Mouse (Mus musculus) hindbrain, embryonic 10.5 days (tissue): ENCODE results near the gene Rpl18a. TPM values are rescaled to one million over a fixed set of nuclear protein-coding genes. Genes with fewer than 3 reads are reported as not detected.

Experiments used
- DNase-seq: peaks from one replicate; pipeline ENCODE4 v3.0.0-alpha.2; 2017; ENCODE audit warnings: low spot score
- H3K27ac ChIP-seq: fragments of 300-500 bp; sonication (generic); 2 replicates; pipeline ENCODE4 v1.5.1; 2016; ENCODE audit warnings: mild to moderate bottlenecking, moderate library complexity
- H3K27me3 ChIP-seq: fragments of 300-500 bp; sonication (generic); 2 replicates; pipeline ENCODE4 v1.6.1; 2016; ENCODE audit warnings: mild to moderate bottlenecking; ENCODE audit not compliant: poor library complexity, insufficient read depth, severe bottlenecking
- H3K36me3 ChIP-seq: fragments of 300-500 bp; sonication (generic); 2 replicates; pipeline ENCODE4 v1.6.1; 2016; ENCODE audit warnings: mild to moderate bottlenecking, moderate library complexity
- H3K4me1 ChIP-seq: fragments of 300-500 bp; sonication (generic); replicated peaks from 2 replicates; pipeline ENCODE4 v1.6.1; 2016; ENCODE audit warnings: mild to moderate bottlenecking
- H3K4me3 ChIP-seq: fragments of 300-500 bp; sonication (generic); 2 replicates; pipeline ENCODE4 v1.5.1; 2016; ENCODE audit warnings: mild to moderate bottlenecking, moderate library complexity
- H3K9me3 ChIP-seq: fragments of 300-500 bp; sonication (generic); 2 replicates; pipeline ENCODE4 v1.6.1; 2016; ENCODE audit warnings: mild to moderate bottlenecking, moderate library complexity
- WGBS: fragments of 180-500 bp; shearing (Covaris S2); methylation state at CpG from one replicate; pipeline ENCODE4 v1.1.7; 2016; 5-methylcytosine and 5-hydroxymethylcytosine counted together
- polyA plus RNA-seq: library from polyadenylated mRNA; unstranded; fragments of >200 nt; fragmentation: Nextera tagmentation; extraction: Ambion mirVana; gene quantifications from 2 replicates; pipeline ENCODE4 v1.2.1, GENCODE M21; 2016

Gene Rpl18a
- polyA plus RNA-seq: 3,443 and 3,791 TPM in 2 replicates

DNA sequence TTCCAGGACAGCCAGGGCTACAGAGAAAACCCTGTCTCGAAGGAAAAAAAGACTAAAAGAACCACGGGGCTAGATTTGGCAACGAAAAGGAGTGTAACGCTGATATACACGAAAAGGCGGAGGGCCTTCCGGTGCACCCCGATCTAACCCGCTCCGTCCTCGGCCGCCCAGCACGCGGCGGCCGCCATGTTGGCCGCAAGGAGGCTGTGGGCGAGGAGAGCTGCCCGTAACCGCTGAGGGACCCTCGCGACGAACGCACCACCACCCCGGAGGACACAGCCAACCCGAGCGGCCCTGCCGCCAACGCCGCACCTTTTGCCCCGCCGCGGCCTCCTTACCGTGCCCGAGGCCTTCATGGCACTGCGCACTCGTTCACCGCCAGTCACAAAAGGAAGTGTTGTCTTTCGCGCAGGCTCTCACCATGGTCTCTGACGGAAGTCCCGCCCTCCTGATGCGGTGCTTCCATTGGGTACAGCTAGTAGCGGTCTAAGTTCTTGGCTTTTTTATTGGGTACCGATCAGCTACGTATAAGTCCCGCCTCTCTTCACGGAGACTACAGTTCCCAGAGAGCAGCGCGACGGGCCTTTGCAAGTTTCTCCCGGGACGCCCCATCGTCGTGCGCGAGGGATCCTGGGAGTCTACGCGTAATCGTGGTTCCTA lies at the start of gene Rpl18a:
Gene Rpl18a, minus strand, starts transcription at position 392 of the 660 bp plus-strand sequence.
- Histone ChIP-seq H3K27me3 (peaks cover 32% of the 10 kb centered on the region), H3K4me3 (peak within 1 kb of the TSS; percentile 71), H3K4me1 (peaks cover 41% of the 10 kb centered on the region), H3K36me3 (peaks cover 38% of the 10 kb centered on the region), H3K27ac (peak within 1 kb of the TSS; percentile 95), H3K9me3 (no peaks in the 10 kb centered on the region)
- peak; percentile 97 for DNase-seq
- WGBS: under 1% methylated on average over 60 of the region's 60 CpGs

DNA sequence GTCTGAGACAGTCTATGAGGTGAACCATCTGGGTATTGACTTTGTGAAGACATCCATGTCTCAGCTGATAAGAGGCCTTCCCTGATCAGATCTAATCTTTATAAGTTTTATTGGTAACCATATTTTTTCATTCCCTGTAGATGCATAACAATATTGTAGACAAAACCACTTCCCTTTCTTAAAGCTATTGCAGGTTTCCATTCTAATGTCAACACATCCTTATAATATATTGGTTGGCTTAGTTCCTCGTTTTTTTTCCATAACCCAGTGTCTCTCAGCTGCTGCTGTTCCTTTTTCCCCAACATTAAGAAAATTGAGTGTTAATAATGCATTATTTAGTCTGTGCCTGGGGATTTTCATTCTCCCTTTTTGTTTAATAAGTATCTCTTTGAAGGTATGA lies 46.0 kb upstream of the Rpl18a start:
- DNase-seq: no peak
- WGBS: 43% methylated on average over 1 of the region's 1 CpGs
- no peak overlapping the region for H3K27ac ChIP-seq
- H3K4me3 ChIP-seq: no peak overlapping the region
- H3K36me3 ChIP-seq: no peaks in the 10 kb centered on the region
- no peaks in the 10 kb centered on the region for H3K9me3 ChIP-seq
- no peaks in the 10 kb centered on the region for H3K4me1 ChIP-seq
- H3K27me3 ChIP-seq: no peaks in the 10 kb centered on the region

- H3K9me3 ChIP-seq: no peaks in the 10 kb centered on the region
- 67% methylated on average over 2 of the region's 2 CpGs for WGBS
- no peak for DNase-seq
Observed at GRCm38 (mm10) chr8:70941478-70941877, 44.3 kb upstream of the Rpl18a start.

GRCm38 (mm10) chr8:70937200-70937599 lies 40.0 kb upstream of the Rpl18a start:
- H3K36me3 ChIP-seq: peaks cover 5% of the 10 kb centered on the region; the same call in 1 of the 2 replicates
- no peaks in the 10 kb centered on the region for H3K27me3 ChIP-seq
- H3K4me1 ChIP-seq: no peaks in the 10 kb centered on the region
- H3K27ac ChIP-seq: no peak overlapping the region
- WGBS: 80% methylated on average over 6 of the region's 6 CpGs
- H3K9me3 ChIP-seq: no peaks in the 10 kb centered on the region
- no peak overlapping the region for H3K4me3 ChIP-seq
- no peak for DNase-seq

More at GRCm38 (mm10) chr8:70941478-70941877, 44.3 kb upstream of the Rpl18a start:
- no peaks in the 10 kb centered on the region for H3K36me3 ChIP-seq
- H3K4me3 ChIP-seq: no peak overlapping the region
- H3K27me3 ChIP-seq: no peaks in the 10 kb centered on the region
- H3K27ac ChIP-seq: no peak overlapping the region
- no peaks in the 10 kb centered on the region for H3K4me1 ChIP-seq

DNA sequence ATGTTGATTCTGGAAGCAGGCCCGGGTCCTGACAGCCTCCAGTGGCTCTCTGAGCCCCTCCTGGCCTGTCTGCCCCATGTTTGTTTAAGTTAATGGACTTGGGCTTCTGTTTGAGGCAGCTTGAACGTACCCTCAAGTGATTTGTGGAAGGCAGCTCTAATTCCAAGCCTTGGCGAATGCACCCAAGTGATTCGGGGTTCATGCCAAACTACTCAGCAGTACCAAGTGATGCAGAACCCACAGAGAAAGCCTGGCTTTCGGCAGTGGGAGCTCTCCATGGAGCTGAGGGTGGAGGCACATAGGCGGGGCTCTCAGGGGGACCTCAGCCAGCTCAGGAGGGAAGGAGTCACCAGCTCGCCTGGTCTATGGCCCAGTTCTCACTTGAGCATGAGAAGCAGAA lies 37.6 kb upstream of the Rpl18a start:
- 74% methylated on average over 7 of the region's 7 CpGs for WGBS
- Histone ChIP-seq H3K27me3 (no peaks in the 10 kb centered on the region), H3K27ac (no peak overlapping the region), H3K36me3 (peaks cover 7% of the 10 kb centered on the region; the same call in 1 of the 2 replicates), H3K4me1 (no peaks in the 10 kb centered on the region), H3K4me3 (no peak overlapping the region), H3K9me3 (no peaks in the 10 kb centered on the region)
- no peak for DNase-seq

- 91% methylated on average over 4 of the region's 4 CpGs for WGBS
- DNase-seq: no peak
- no peaks in the 10 kb centered on the region for H3K4me1 ChIP-seq
Observed at GRCm38 (mm10) chr8:70933036-70933435, 35.8 kb upstream of the Rpl18a start.

DNA sequence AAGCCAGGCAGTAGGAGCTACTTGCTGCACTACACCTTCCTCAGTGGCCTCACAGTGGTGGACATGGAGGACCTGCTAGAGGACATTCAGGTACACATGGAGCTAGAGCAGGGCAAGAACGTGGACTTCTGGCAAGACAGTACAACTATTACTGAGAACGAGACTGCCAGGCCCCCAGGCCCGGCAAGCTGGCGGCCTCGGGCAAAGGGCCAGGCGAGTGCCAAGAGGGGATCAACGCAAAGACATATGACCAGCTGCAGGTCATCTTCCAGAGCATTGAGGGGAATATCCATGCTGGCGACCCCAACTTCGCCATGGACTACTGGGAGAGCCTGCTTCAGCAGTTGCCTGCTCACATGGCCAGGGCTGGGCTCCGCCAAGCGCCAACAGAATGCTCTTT lies 34.5 kb upstream of the Rpl18a start:
- H3K4me3 ChIP-seq: no peak overlapping the region
- no peaks in the 10 kb centered on the region for H3K27me3 ChIP-seq
- no peaks in the 10 kb centered on the region for H3K4me1 ChIP-seq
- H3K9me3 ChIP-seq: no peaks in the 10 kb centered on the region
- peaks cover 7% of the 10 kb centered on the region for H3K36me3 ChIP-seq
- no peak overlapping the region for H3K27ac ChIP-seq
- no peak for DNase-seq
- 96% methylated on average over 11 of the region's 11 CpGs for WGBS

More at GRCm38 (mm10) chr8:70933036-70933435, 35.8 kb upstream of the Rpl18a start:
- Histone ChIP-seq H3K9me3 (no peaks in the 10 kb centered on the region), H3K27ac (no peak overlapping the region), H3K4me3 (no peak overlapping the region), H3K36me3 (peaks cover 7% of the 10 kb centered on the region; the same call in 1 of the 2 replicates), H3K27me3 (no peaks in the 10 kb centered on the region)

- WGBS: 89% methylated on average over 5 of the region's 5 CpGs
- DNase-seq: no peak
Observed at GRCm38 (mm10) chr8:70928778-70929322, 31.6 kb upstream of the Rpl18a start.

DNA sequence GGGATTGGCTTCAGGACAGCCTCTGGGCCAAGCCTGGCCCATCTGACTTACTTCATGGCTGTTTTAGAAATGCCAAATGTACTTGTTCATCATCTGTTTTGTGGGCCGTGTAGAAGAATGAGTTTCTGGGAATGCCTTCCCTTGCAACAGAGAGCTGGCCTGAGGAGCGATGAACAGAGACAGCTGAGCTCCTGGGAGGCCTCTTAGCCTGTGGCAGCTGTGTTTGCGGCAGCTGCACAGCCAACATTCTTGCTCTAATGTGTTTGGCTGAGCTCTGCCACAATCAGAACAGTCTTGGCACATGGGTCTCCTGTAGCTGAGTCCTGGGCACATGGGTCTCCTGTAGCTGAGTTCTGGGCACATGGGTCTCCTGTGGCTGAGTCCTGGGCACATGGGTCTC lies 30.9 kb upstream of the Rpl18a start:
- Histone ChIP-seq H3K9me3 (no peaks in the 10 kb centered on the region), H3K36me3 (peaks cover 14% of the 10 kb centered on the region), H3K4me1 (no peaks in the 10 kb centered on the region), H3K4me3 (no peak overlapping the region), H3K27ac (no peak overlapping the region), H3K27me3 (no peaks in the 10 kb centered on the region)
- no peak for DNase-seq
- WGBS: 94% methylated on average over 3 of the region's 3 CpGs

More at GRCm38 (mm10) chr8:70928778-70929322, 31.6 kb upstream of the Rpl18a start:
- Histone ChIP-seq H3K27ac (no peak overlapping the region), H3K4me3 (no peak overlapping the region), H3K9me3 (no peaks in the 10 kb centered on the region), H3K4me1 (no peaks in the 10 kb centered on the region), H3K36me3 (peaks cover 10% of the 10 kb centered on the region), H3K27me3 (no peaks in the 10 kb centered on the region)

- H3K4me1 ChIP-seq: no peaks in the 10 kb centered on the region
- no peak overlapping the region for H3K27ac ChIP-seq
- no peaks in the 10 kb centered on the region for H3K27me3 ChIP-seq
- H3K36me3 ChIP-seq: peaks cover 14% of the 10 kb centered on the region
- H3K9me3 ChIP-seq: no peaks in the 10 kb centered on the region
- H3K4me3 ChIP-seq: no peak overlapping the region
- no peak for DNase-seq
- WGBS: 91% methylated on average over 5 of the region's 5 CpGs
Observed at GRCm38 (mm10) chr8:70926396-70926795, 29.2 kb upstream of the Rpl18a start.

- WGBS: 88% methylated on average over 4 of the region's 4 CpGs
Observed at GRCm38 (mm10) chr8:70925754-70926153, 28.5 kb upstream of the Rpl18a start.

GRCm38 (mm10) chr8:70924151-70924550 lies 26.9 kb upstream of the Rpl18a start:
- 92% methylated on average over 4 of the region's 4 CpGs for WGBS

More at GRCm38 (mm10) chr8:70925754-70926153, 28.5 kb upstream of the Rpl18a start:
- Histone ChIP-seq H3K27ac (no peak overlapping the region), H3K4me3 (no peak overlapping the region), H3K27me3 (no peaks in the 10 kb centered on the region), H3K36me3 (peaks cover 21% of the 10 kb centered on the region), H3K4me1 (no peaks in the 10 kb centered on the region), H3K9me3 (no peaks in the 10 kb centered on the region)
- DNase-seq: no peak

More at GRCm38 (mm10) chr8:70924151-70924550, 26.9 kb upstream of the Rpl18a start:
- Histone ChIP-seq H3K9me3 (no peaks in the 10 kb centered on the region), H3K36me3 (peaks cover 35% of the 10 kb centered on the region), H3K4me1 (no peaks in the 10 kb centered on the region), H3K27me3 (no peaks in the 10 kb centered on the region), H3K4me3 (no peak overlapping the region), H3K27ac (no peak overlapping the region)
- no peak for DNase-seq
